Mouse (Mus musculus) ovary, postnatal 14 days (tissue): Measurements from ENCODE around the gene Lamp5.

Source experiments
- DNase-seq: peaks from one replicate; pipeline ENCODE4 v3.0.0; 2022; ENCODE audit warnings: low spot score

Lamp5 gene

DNA sequence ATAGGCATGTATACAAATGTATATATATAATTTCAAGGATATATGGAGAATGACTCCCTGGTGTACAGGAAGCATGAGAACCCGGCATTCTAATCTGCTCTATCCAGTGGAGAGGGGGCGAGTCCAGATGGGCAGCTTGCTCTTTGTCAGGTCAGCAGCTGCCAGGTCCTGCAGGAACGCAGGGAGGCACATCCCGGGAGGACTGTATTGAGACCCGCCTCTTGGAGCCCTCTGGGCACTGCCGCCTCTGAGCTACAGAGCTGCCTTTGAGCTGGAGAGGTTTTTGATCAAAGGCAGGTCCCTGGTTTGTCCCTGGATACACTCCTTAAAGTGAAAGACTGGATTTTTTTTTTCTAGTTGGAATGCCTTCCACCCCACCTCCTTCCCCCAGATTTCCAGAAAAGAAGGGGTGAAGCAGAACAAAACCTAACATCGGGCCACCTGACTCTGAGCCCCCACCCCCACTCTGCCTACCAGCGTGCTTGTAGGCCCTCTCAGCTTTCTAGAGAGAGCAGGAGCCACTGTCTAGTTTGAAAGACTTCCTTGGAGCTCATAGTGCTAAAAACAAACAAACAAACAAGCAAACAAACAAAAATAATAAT is at the start of gene Lamp5:
Gene Lamp5 (plus strand): TSS at position 552 of the 602 bp plus-strand sequence.
- no peak for DNase-seq

GRCm38 (mm10) chr2:136003836-136004235 is 48.2 kb upstream of the Lamp5 start:
- DNase-seq = no peak

DNA sequence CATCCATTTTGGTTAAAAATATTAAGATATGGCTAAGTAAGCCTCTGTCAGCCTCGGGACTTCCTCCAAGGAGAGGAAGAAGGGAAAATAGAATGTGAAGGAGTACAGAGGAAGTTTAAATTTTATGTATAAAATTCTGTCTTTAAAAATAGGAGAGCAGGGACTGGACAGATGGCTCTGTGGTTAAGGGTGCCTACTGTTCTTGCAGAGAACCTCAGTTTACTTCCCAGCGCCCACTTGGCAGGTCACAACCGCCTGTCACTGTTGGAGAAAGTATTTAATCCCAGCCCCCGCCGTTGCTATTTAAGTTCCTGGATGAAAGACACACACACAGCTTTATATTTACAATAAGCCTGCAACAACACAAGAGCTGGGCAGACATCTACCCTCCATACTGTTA is 45.8 kb upstream of the Lamp5 start:
- DNase-seq = no peak

GRCm38 (mm10) chr2:136012759-136013158 is 39.3 kb upstream of the Lamp5 start:
- DNase-seq = no peak

GRCm38 (mm10) chr2:136048464-136048863 is 3.6 kb upstream of the Lamp5 start:
- no peak for DNase-seq

DNA sequence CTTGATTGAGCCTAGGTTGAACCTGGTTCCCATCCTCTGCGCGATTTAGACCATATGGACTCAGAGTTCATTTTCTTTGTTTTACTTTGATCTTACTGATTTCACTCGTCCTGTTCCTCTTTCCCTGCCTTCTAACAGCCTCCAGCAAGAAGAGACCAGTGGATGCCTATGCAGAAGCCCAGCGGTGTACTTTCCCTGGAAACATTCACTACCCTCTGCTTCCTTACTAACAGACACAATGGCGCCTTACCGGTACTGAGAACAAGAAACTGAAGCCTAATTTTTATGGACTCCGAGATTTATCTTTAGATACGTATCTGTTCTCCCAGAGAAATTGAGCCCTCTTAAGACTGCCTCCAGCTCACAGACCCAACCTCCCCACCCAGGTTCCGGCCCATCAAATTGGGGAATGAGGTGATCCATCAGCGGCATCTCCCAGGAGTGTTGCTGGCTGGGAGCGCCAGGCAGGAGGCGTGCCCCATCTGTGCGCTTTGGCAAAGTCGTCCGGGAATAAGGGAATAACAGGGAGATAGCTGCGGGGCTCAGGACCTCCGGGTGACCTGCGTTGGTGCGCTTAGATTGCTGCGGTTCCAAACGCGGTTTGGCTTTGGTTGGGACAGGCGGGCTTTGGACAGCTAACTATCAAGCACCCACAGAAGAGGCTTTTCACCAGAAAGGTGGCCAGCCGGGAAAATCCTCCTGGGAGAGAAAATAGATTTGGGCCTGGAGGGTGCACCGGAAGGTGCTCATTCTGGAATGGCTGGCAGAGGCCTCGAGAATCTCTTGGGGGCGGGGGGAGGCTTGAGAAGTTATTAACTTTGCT is 1.0 kb upstream of the Lamp5 start:
- DNase-seq = no peak

DNA sequence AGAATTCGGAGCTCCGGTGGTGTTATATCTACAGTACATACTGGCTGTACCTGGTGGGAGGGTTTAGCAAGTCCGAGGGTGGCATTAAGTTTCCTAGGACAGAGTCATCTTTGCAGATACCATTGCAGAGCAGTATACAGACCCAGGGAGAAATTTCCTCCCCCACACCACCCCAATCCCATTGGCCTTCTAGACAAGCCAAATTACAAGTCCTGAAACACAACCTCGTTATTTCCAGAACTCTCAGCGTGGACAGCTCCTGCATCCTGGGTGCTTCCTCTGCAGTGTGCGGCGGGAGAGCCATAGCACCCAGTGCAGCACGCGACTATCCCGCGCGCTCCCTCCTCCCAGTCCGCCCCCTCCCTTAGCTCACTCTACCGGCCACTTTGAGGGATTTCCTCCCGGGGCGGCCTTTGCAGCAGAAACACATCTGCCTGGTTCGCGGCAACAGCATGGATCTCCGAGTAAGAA is 5.9 kb downstream of the Lamp5 start:
- DNase-seq = no peak

- DNase-seq = no peak
These were observed 6.4 kb downstream of the Lamp5 start for GRCm38 (mm10) chr2:136058398-136058797.

GRCm38 (mm10) chr2:136059029-136059669 is 7.1 kb downstream of the Lamp5 start:
- DNase-seq = no peak

DNA sequence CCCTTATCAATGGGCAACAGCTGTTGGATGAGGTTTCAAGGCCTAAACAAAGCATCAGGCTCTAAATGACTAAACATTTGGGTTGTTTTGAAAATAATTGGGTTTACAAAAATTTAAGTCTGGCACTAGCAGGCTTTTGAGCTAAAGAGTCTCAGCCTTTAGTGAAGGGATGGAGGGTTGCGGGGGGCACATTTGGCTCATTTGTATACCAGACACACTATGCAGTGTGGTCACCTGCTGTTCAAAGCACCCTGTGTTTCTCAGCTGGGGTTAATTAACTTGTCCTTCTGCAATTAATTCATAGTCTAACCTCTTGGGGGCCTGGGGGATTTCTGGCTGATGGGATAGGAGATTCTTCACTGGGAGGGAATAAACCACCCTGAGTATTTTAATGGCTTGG is 12.3 kb downstream of the Lamp5 start:
- DNase-seq = no peak

DNA sequence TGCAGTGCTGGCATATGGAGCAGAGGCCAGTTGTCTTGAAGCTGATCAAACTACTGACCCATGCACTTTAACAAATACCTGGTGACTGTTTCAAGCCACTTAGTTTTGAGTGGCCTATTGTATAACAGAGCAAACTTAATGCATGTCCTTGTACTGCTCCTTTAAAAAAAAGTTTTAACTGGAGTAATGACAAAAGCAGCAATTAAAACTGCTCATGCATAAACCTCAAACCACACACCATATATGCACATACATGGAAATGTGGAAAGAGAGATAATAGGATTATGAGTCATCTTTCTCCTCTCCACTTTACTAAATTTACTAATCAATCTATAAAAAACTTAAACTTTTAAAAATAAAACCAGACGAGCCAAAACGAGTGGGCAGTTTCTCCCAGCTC is 43.9 kb downstream of the Lamp5 start:
- no peak for DNase-seq

DNA sequence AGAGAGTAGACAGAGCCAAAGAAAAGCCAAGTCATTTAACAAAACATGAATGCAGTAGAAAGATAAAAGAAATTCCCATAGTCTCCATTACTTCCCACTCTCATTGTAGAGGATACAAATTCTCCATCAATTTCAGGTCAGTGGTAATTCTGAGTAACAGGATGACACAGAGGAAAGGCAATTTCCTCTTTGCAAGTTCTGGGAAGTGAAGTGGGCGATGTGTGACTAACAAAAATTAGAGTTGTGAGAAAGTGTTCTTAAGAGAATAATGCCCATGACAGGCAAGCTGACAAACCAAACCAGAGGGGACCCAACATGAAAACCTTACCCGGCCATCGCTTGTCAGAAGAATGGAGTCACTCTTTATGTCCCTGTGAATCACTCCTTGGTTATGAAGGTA is 45.1 kb downstream of the Lamp5 start:
- no peak for DNase-seq

GRCm38 (mm10) chr2:136107597-136107996 is 55.6 kb downstream of the Lamp5 start:
- DNase-seq = no peak

GRCm38 (mm10) chr2:136108124-136109037 is 56.3 kb downstream of the Lamp5 start:
- DNase-seq = no peak

DNA sequence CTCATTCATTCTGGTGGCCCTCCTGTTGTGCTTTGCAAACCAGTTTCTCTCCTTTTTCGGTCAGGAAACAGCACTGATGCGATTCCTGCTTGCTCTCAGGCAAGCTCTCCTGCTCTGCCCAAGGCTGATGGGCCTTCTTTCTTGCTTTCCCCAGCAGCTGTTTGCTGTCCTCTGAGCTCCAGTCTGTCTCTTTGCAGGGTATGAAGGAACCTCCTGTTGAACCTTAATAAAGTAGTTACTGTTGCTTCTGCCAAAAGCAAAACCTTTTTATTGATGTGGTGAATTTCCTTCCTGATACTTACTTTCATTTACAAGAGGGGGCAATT is 57.0 kb downstream of the Lamp5 start:
- DNase-seq = no peak

DNA sequence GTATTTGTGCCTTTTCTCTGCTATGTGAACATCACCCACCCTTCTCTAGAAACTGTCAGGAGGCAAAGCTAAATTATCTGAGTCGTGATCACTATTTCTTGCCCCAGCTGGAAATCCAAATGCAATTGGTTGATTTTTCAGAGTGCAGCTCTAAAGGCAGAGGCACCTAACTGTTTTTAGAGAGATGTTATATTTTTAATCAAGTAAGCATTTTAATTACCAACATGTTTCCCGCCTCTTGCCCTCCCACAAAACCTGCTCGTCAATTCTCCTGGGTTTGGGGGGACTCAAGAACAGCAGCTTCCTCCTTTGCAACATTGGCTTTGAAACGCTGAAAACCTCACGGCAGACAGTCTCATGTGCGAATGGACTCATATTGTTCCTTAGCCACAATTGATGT is 61.3 kb downstream of the Lamp5 start:
- no peak for DNase-seq

- DNase-seq = no peak
These were observed 66.0 kb downstream of the Lamp5 start for GRCm38 (mm10) chr2:136118006-136118405.
